Mouse (Mus musculus): ENCODE measurements around the gene Kank1. TPM values are rescaled to one million over a fixed set of nuclear protein-coding genes. Genes with fewer than 3 reads are reported as not detected.

Kank1 gene
- total and polyA plus RNA-seq, 2 experiments from 2014 or later = 13.5 to 23.3 TPM

- no peak for ATAC-seq
- Histone ChIP-seq H3K4me1 (ENCODE audit: insufficient read depth, low read length) (peaks cover 7% of the 10 kb centered on the region; the same call in 1 of the 2 replicates), H3K27me3 (ENCODE audit: insufficient read depth, low read length) (no peaks in the 10 kb centered on the region), H3K9me3 (ENCODE audit: low read length) (no peaks in the 10 kb centered on the region), H3K9ac (replicated peaks; ENCODE audit: low read length) (no peak overlapping the region), H3K36me3 (ENCODE audit: insufficient read depth, low read length) (no peaks in the 10 kb centered on the region), H3K4me2 (ENCODE audit: low read depth, low read length) (no peak overlapping the region), H3K27ac (no peak overlapping the region), H3K4me3 (ENCODE audit: low read length) (no peak overlapping the region)
- no peak for TF ChIP-seq CTCF (IDR thresholded peaks at IDR 0.05; ENCODE audit: low read depth)
- DNase-seq (ENCODE audit: low spot score) = no peak
- WGBS = 79% methylated on average over 3 of the region's 3 CpGs
Measured at GRCm38 (mm10) chr19:25251610-25252140, 14.9 kb downstream of the Kank1 start.

GRCm38 (mm10) chr19:25253198-25253597 lies 16.4 kb downstream of the Kank1 start:
- no peak overlapping the region for H3K27ac ChIP-seq

GRCm38 (mm10) chr19:25253628-25254027 lies 16.9 kb downstream of the Kank1 start:
- DNase-seq (ENCODE audit: low spot score) (no peak), ATAC-seq (no peak)
- H3K4me2 ChIP-seq (ENCODE audit: low read depth, low read length) = no peak overlapping the region
- H3K27me3 ChIP-seq (ENCODE audit: insufficient read depth, low read length) = no peaks in the 10 kb centered on the region
- WGBS = over 99% methylated on average over 3 of the region's 3 CpGs
- H3K9me3 ChIP-seq (ENCODE audit: low read length) = no peaks in the 10 kb centered on the region
- H3K4me3 ChIP-seq (ENCODE audit: low read length) = no peak overlapping the region
- no peak overlapping the region for H3K9ac ChIP-seq (replicated peaks; ENCODE audit: low read length)
- no peak for TF ChIP-seq CTCF (IDR thresholded peaks at IDR 0.05; ENCODE audit: low read depth)
- peaks cover 7% of the 10 kb centered on the region; the same call in 1 of the 2 replicates for H3K4me1 ChIP-seq (ENCODE audit: insufficient read depth, low read length)
- H3K27ac ChIP-seq = no peak overlapping the region
- no peaks in the 10 kb centered on the region for H3K36me3 ChIP-seq (ENCODE audit: insufficient read depth, low read length)

More at GRCm38 (mm10) chr19:25253198-25253597, 16.4 kb downstream of the Kank1 start:
- H3K27me3 ChIP-seq (ENCODE audit: insufficient read depth, low read length) = no peaks in the 10 kb centered on the region
- DNase-seq (ENCODE audit: low spot score) = no peak
- no peaks in the 10 kb centered on the region for H3K9me3 ChIP-seq (ENCODE audit: low read length)
- H3K4me2 ChIP-seq (ENCODE audit: low read depth, low read length) = no peak overlapping the region
- no peaks in the 10 kb centered on the region for H3K36me3 ChIP-seq (ENCODE audit: insufficient read depth, low read length)
- no peak for TF ChIP-seq CTCF (IDR thresholded peaks at IDR 0.05; ENCODE audit: low read depth)
- 93% methylated on average over 6 of the region's 6 CpGs for WGBS
- peaks cover 7% of the 10 kb centered on the region; the same call in 1 of the 2 replicates for H3K4me1 ChIP-seq (ENCODE audit: insufficient read depth, low read length)
- H3K9ac ChIP-seq (replicated peaks; ENCODE audit: low read length) = no peak overlapping the region
- H3K4me3 ChIP-seq (ENCODE audit: low read length) = no peak overlapping the region
- no peak for ATAC-seq

- Histone ChIP-seq H3K9me3 (ENCODE audit: low read length) (no peaks in the 10 kb centered on the region), H3K36me3 (ENCODE audit: insufficient read depth, low read length) (no peaks in the 10 kb centered on the region), H3K4me1 (ENCODE audit: insufficient read depth, low read length) (no peaks in the 10 kb centered on the region), H3K4me3 (ENCODE audit: low read length) (no peak overlapping the region), H3K27me3 (ENCODE audit: insufficient read depth, low read length) (no peaks in the 10 kb centered on the region), H3K4me2 (ENCODE audit: low read depth, low read length) (no peak overlapping the region), H3K27ac (no peak overlapping the region), H3K9ac (replicated peaks; ENCODE audit: low read length) (no peak overlapping the region)
- WGBS = 68% methylated on average over 6 of the region's 6 CpGs
- no peak for ATAC-seq
- DNase-seq (ENCODE audit: low spot score) = no peak
- no peak for TF ChIP-seq CTCF (IDR thresholded peaks at IDR 0.05; ENCODE audit: low read depth)
Measured at GRCm38 (mm10) chr19:25258321-25258720, 21.5 kb downstream of the Kank1 start.

- H3K27ac ChIP-seq = no peak overlapping the region
- 43% methylated on average over 9 of the region's 9 CpGs for WGBS
- H3K36me3 ChIP-seq (ENCODE audit: insufficient read depth, low read length) = no peaks in the 10 kb centered on the region
- H3K9me3 ChIP-seq (ENCODE audit: low read length) = no peaks in the 10 kb centered on the region
- H3K4me1 ChIP-seq (ENCODE audit: insufficient read depth, low read length) = peaks cover 11% of the 10 kb centered on the region
- no peak overlapping the region for H3K4me2 ChIP-seq (ENCODE audit: low read depth, low read length)
- ATAC-seq (no peak), DNase-seq (ENCODE audit: low spot score) (no peak)
- no peak for TF ChIP-seq CTCF (IDR thresholded peaks at IDR 0.05; ENCODE audit: low read depth)
- no peaks in the 10 kb centered on the region for H3K27me3 ChIP-seq (ENCODE audit: insufficient read depth, low read length)
- no peak overlapping the region for H3K9ac ChIP-seq (replicated peaks; ENCODE audit: low read length)
- H3K4me3 ChIP-seq (ENCODE audit: low read length) = no peak overlapping the region
Measured at GRCm38 (mm10) chr19:25266181-25266580, 29.4 kb downstream of the Kank1 start.

GRCm38 (mm10) chr19:25267247-25267646 lies 30.5 kb downstream of the Kank1 start:
- no peak overlapping the region for H3K9ac ChIP-seq (replicated peaks; ENCODE audit: low read length)

GRCm38 (mm10) chr19:25268532-25268931 lies 31.8 kb downstream of the Kank1 start:
- 64% methylated on average over 6 of the region's 6 CpGs for WGBS
- H3K27me3 ChIP-seq (ENCODE audit: insufficient read depth, low read length) = no peaks in the 10 kb centered on the region
- no peaks in the 10 kb centered on the region for H3K36me3 ChIP-seq (ENCODE audit: insufficient read depth, low read length)
- no peak overlapping the region for H3K4me2 ChIP-seq (ENCODE audit: low read depth, low read length)
- H3K4me3 ChIP-seq (ENCODE audit: low read length) = no peak overlapping the region
- no peak for TF ChIP-seq CTCF (IDR thresholded peaks at IDR 0.05; ENCODE audit: low read depth)
- no peak overlapping the region for H3K9ac ChIP-seq (replicated peaks; ENCODE audit: low read length)
- ATAC-seq (peak; percentile 70), DNase-seq (ENCODE audit: low spot score) (peak; percentile 86)
- peaks cover 12% of the 10 kb centered on the region for H3K4me1 ChIP-seq (ENCODE audit: insufficient read depth, low read length)
- peak overlapping the region; percentile 62; the same call in 1 of the 2 replicates for H3K27ac ChIP-seq
- H3K9me3 ChIP-seq (ENCODE audit: low read length) = no peaks in the 10 kb centered on the region

More at GRCm38 (mm10) chr19:25267247-25267646, 30.5 kb downstream of the Kank1 start:
- Histone ChIP-seq H3K4me1 (ENCODE audit: insufficient read depth, low read length) (peaks cover 12% of the 10 kb centered on the region), H3K4me2 (ENCODE audit: low read depth, low read length) (no peak overlapping the region), H3K27ac (no peak overlapping the region; the same call in 1 of the 2 replicates), H3K4me3 (ENCODE audit: low read length) (no peak overlapping the region), H3K9me3 (ENCODE audit: low read length) (no peaks in the 10 kb centered on the region), H3K36me3 (ENCODE audit: insufficient read depth, low read length) (no peaks in the 10 kb centered on the region), H3K27me3 (ENCODE audit: insufficient read depth, low read length) (no peaks in the 10 kb centered on the region)
- ATAC-seq (no peak), DNase-seq (ENCODE audit: low spot score) (no peak)
- TF ChIP-seq CTCF (IDR thresholded peaks at IDR 0.05; ENCODE audit: low read depth) = no peak
- WGBS = 39% methylated on average over 6 of the region's 6 CpGs

Measured in hindbrain, postnatal 0 days (tissue).